ENCODE assay signal across 25 mouse cellular contexts in the genomic region with DNA sequence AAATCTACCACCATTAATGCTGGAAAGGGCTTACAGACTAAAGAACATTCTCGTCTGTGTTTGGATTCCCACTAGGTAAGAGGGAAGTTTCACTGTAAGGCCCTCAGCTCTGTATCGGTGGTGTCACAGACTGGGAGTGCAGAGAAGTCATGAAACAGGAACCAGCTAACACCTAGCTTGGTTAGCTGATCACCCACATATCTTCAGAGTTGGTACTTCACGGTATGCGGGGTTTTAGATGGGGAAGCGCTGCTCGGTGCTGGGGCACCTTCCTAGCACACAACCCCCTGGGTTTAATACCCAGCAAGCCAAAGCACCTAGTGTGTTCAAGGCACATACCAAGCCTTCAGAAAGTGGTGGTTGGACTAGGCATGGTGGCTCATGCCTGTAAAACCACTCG. TPM values are rescaled to one million over a fixed set of nuclear protein-coding genes. Genes with fewer than 3 reads are reported as not detected.
A peak's percentile ranks its signal among the peaks of the same experiment; 100 is the strongest.
DNase-seq lines count a peak whose midpoint lies in the region; ATAC-seq and TF ChIP-seq lines count a peak whose summit lies in the region.
"Had no signal": no experiment of that assay in that cellular context is flagged by ENCODE, and none has a peak within 500 bp of the region (broad histone marks: within the 10 kb centered on the region; RNA-seq: fewer than 3 reads in every experiment).

No protein-coding gene starts in this region.

- no peaks in the 10 kb centered on the region for H3K27me3 ChIP-seq in kidney, embryonic 16.5 days (ENCODE audit: insufficient read depth, low read length)
- H3K27me3 ChIP-seq in liver, embryonic 14.5 days (ENCODE audit: control insufficient read depth, insufficient read depth, low read length) = no peaks in the 10 kb centered on the region
- H3K27me3 ChIP-seq in forebrain, embryonic 14.5 days (replicated peaks; ENCODE audit: control insufficient read depth, insufficient read depth, low read length) = no peaks in the 10 kb centered on the region
- H3K27me3 ChIP-seq: heart, embryonic 15.5 days; hindbrain, embryonic 13.5 days; kidney, embryonic 15.5 days; limb, embryonic 15.5 days had no signal

- H3K9me3 ChIP-seq in kidney, embryonic 16.5 days (ENCODE audit: low read length) = no peaks in the 10 kb centered on the region
- H3K9me3 ChIP-seq in liver, embryonic 14.5 days (ENCODE audit: control insufficient read depth, low read length) = no peaks in the 10 kb centered on the region
- H3K9me3 ChIP-seq in forebrain, embryonic 14.5 days (replicated peaks; ENCODE audit: control insufficient read depth, low read length) = no peaks in the 10 kb centered on the region
- H3K9me3 ChIP-seq: heart, embryonic 15.5 days; hindbrain, embryonic 13.5 days; kidney, embryonic 15.5 days; limb, embryonic 15.5 days; midbrain, embryonic 10.5 days had no signal

- H3K4me2 ChIP-seq in kidney, embryonic 16.5 days (replicated peaks; ENCODE audit: low read depth, low read length) = no peak overlapping the region
- H3K4me2 ChIP-seq in liver, embryonic 14.5 days (ENCODE audit: low read depth) = no peak overlapping the region; the same call in 1 of the 2 replicates
- H3K4me2 ChIP-seq in forebrain, embryonic 14.5 days (ENCODE audit: low read length) = no peak overlapping the region
- H3K4me2 ChIP-seq: heart, embryonic 15.5 days; hindbrain, embryonic 13.5 days; kidney, embryonic 15.5 days; limb, embryonic 15.5 days had no signal

- H3K36me3 ChIP-seq in kidney, embryonic 16.5 days (ENCODE audit: insufficient read depth, low read length) = peaks cover 32% of the 10 kb centered on the region
- H3K36me3 ChIP-seq in liver, embryonic 14.5 days (replicated peaks; ENCODE audit: control insufficient read depth, insufficient read depth, low read depth) = peaks cover 2% of the 10 kb centered on the region; the same call in 1 of the 2 replicates
- peaks cover 31% of the 10 kb centered on the region; the same call in 1 of the 2 replicates for H3K36me3 ChIP-seq in forebrain, embryonic 14.5 days (ENCODE audit: control insufficient read depth, insufficient read depth, low read length)

- no peak for TF ChIP-seq CTCF in liver, embryonic 14.5 days (IDR thresholded peaks at IDR 0.05; ENCODE audit: low read depth)

- ATAC-seq in kidney, embryonic 16.5 days (ENCODE audit: low FRiP score, low TSS enrichment) = no peak
- ATAC-seq in liver, embryonic 14.5 days (ENCODE audit: insufficient read depth) = no peak
- ATAC-seq in forebrain, embryonic 14.5 days = no peak
- ATAC-seq: forebrain, postnatal 0 days; lung, postnatal 0 days had no signal

- H3K27ac ChIP-seq in kidney, embryonic 16.5 days (ENCODE audit: low read length) = 0 out of 2 replicates have a peak overlapping the region, but pooled peaks have one; percentile 8
- peak overlapping the region; percentile 22; the same call in 1 of the 2 replicates for H3K27ac ChIP-seq in liver, embryonic 14.5 days
- no peak overlapping the region for H3K27ac ChIP-seq in forebrain, embryonic 14.5 days (ENCODE audit: low read depth, low read length)
- H3K27ac ChIP-seq: forebrain, embryonic 10.5 days; heart, embryonic 15.5 days; hindbrain, embryonic 13.5 days; kidney, embryonic 15.5 days; left cerebral cortex, adult 2 months; limb, embryonic 15.5 days; macrophage; midbrain, embryonic 10.5 days had no signal

- no peak overlapping the region for H3K4me3 ChIP-seq in kidney, embryonic 16.5 days (ENCODE audit: low read length)
- H3K4me3 ChIP-seq in liver, embryonic 14.5 days (ENCODE audit: insufficient read depth in 1 of 2, low read depth in 2 of 2, low read length in 2 of 2) = no peak overlapping the region
- no peak overlapping the region for H3K4me3 ChIP-seq in forebrain, embryonic 14.5 days (ENCODE audit: low read depth, low read length)
- H3K4me3 ChIP-seq: forebrain, embryonic 10.5 days; heart, embryonic 15.5 days; hindbrain, embryonic 13.5 days; kidney, embryonic 15.5 days; left cerebral cortex, adult 2 months; limb, embryonic 15.5 days; midbrain, embryonic 10.5 days had no signal

- peak; percentile 0 for DNase-seq in cerebellum, adult 9-11 months
- no peak for DNase-seq in cerebellum, postnatal 4 days (ENCODE audit: low spot score in 2 of 2)
- no peak for DNase-seq in kidney, postnatal 4 days
- no peak for DNase-seq in liver, embryonic 14.5 days (ENCODE audit: low read depth in 3 of 3, low spot score in 3 of 3)
- no peak for DNase-seq in forebrain, embryonic 14.5 days (ENCODE audit: low spot score)
- DNase-seq in right cerebral cortex, postnatal 25 days = no peak
- DNase-seq: adrenal gland, postnatal 10 days; cerebellum, adult 9-10 months; forebrain, postnatal 0 days; gastrocnemius, postnatal 36 days; heart, postnatal 36 days; layer of hippocampus, adult 9-11 months; left cerebral cortex, postnatal 4 days; right cerebral cortex, adult 18-20 months; thymus, postnatal 25 days had no signal

- 88% methylated on average over 7 of the region's 7 CpGs for WGBS in kidney, embryonic 16.5 days
- WGBS in liver, embryonic 14.5 days (ENCODE audit: insufficient replicate concordance) = 78% methylated on average over 7 of the region's 7 CpGs
- 91% methylated on average over 7 of the region's 7 CpGs for WGBS in forebrain, embryonic 14.5 days

- H3K4me1 ChIP-seq in kidney, embryonic 16.5 days (ENCODE audit: insufficient read depth, low read length) = peaks cover 8% of the 10 kb centered on the region
- H3K4me1 ChIP-seq in liver, embryonic 14.5 days (replicated peaks; ENCODE audit: control insufficient read depth in 2 of 2, insufficient read depth in 2 of 2, low read length in 1 of 2) = peaks cover 3 to 12% of the 10 kb centered on the region in 2 experiments; a peak in 3 of 4 replicates
- 0 out of 2 replicates have a peak, but pooled peaks cover 5% of the 10 kb centered on the region for H3K4me1 ChIP-seq in forebrain, embryonic 14.5 days (ENCODE audit: control insufficient read depth, insufficient read depth, low read length)

- no peak for TF ChIP-seq EP300 in liver, embryonic 14.5 days (IDR thresholded peaks at IDR 0.05; ENCODE audit: low read depth)

- no peak overlapping the region; the same call in 1 of the 2 replicates for H3K9ac ChIP-seq in kidney, embryonic 16.5 days (replicated peaks; ENCODE audit: low read length)
- H3K9ac ChIP-seq in liver, embryonic 14.5 days (replicated peaks) = no peak overlapping the region
- no peak overlapping the region for H3K9ac ChIP-seq in forebrain, embryonic 14.5 days (ENCODE audit: low read length)
- H3K9ac ChIP-seq: forebrain, postnatal 0 days; heart, embryonic 15.5 days; hindbrain, embryonic 13.5 days; kidney, embryonic 15.5 days; limb, embryonic 15.5 days had no signal

RNA-seq across cellular contexts. Expression of gene Podn, which starts 29.0 kb away (rescaled TPM):
- polyA plus RNA-seq in kidney, embryonic 16.5 days (2015; fragmentation: Nextera tagmentation; extraction: Ambion mirVana) = 0.69 and 0.82 TPM in 2 replicates
- 0.66 and 0.69 TPM in 2 replicates for polyA plus RNA-seq in liver, embryonic 14.5 days (2012; rRNA removed)
- 0.18 and 0.25 TPM in 2 replicates for polyA plus RNA-seq in liver, embryonic 14.5 days (2014; fragmentation: Nextera tagmentation; extraction: Ambion mirVana)
- 0.19 and 0.85 TPM in 2 replicates for polyA plus RNA-seq in forebrain, embryonic 14.5 days (2014; fragmentation: Nextera tagmentation; extraction: Ambion mirVana)
- polyA plus RNA-seq: macrophage had no signal
